Mouse (Mus musculus): Measurements from ENCODE around the gene Kcnab2.
A peak's percentile ranks its signal among the peaks of the same experiment; 100 is the strongest.

The Kcnab2 gene

GRCm38 (mm10) chr4:152477466-152478223, at the start of gene Kcnab2:
Kcnab2 (minus strand) TSS chr4:152477871.
- DNase-seq (ENCODE audit: low spot score in 2 of 2), result peak; percentile 100

- DNase-seq (ENCODE audit: low spot score in 2 of 2), result peak; percentile 54 to 69
These were observed 42.4 kb upstream of the Kcnab2 start for GRCm38 (mm10) chr4:152520083-152520482.

DNA sequence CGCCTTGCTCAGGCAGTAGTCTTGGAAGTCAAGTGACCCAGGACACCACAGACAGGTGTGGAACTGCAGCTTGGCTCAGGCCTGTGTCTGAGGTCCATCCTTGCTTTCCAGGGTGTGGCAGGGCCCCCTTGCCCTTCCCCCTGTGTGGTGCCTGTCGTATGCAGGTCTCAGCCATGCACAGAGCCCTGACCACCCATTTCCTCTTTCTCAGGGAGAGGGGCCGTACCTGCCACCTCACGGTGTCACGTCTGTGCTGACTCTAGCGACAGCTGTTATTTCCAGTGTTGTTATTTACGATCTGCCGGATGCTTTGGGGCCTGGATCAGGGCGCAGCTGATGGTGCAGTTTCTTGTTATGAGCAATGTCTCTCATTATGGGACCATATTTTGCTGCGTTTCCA, 41.4 kb upstream of the Kcnab2 start:
- no peak for DNase-seq (ENCODE audit: low spot score in 2 of 2)

GRCm38 (mm10) chr4:152514884-152515283, 37.2 kb upstream of the Kcnab2 start:
- DNase-seq (ENCODE audit: low spot score in 2 of 2), result no peak

GRCm38 (mm10) chr4:152512221-152512925, 34.7 kb upstream of the Kcnab2 start:
- no peak for DNase-seq (ENCODE audit: low spot score in 2 of 2)

GRCm38 (mm10) chr4:152494360-152494879, 16.7 kb upstream of the Kcnab2 start:
- no peak for DNase-seq (ENCODE audit: low spot score in 2 of 2)

- DNase-seq (ENCODE audit: low spot score in 2 of 2), result peak; percentile 79 to 80
These were observed 13.7 kb upstream of the Kcnab2 start for GRCm38 (mm10) chr4:152491250-152491899.

GRCm38 (mm10) chr4:152490311-152490710, 12.6 kb upstream of the Kcnab2 start:
- no peak for DNase-seq (ENCODE audit: low spot score in 2 of 2)

- no peak for DNase-seq (ENCODE audit: low spot score in 2 of 2)
These were observed 10.4 kb upstream of the Kcnab2 start for GRCm38 (mm10) chr4:152488046-152488445.

GRCm38 (mm10) chr4:152480426-152480825, 2.8 kb upstream of the Kcnab2 start:
- DNase-seq (ENCODE audit: low spot score in 2 of 2), result no peak

DNA sequence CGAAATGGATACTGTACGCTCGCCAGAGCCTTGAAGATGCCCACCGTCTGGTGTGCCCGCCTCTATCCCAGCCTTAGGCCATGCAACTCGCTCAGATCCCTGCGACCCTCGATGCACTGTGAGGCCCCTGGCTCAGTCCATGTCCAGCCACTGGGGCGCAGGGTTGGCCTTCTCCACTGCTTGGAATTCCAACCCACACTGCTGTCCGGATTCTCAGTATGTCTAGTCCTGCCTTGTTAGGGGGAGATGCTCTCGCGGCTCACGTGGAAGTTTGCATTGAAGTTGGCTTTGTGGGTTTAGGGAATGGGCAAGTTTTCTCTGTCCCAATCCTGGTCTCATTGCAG, 525 bp upstream of the Kcnab2 start:
- no peak for DNase-seq (ENCODE audit: low spot score in 2 of 2)

DNA sequence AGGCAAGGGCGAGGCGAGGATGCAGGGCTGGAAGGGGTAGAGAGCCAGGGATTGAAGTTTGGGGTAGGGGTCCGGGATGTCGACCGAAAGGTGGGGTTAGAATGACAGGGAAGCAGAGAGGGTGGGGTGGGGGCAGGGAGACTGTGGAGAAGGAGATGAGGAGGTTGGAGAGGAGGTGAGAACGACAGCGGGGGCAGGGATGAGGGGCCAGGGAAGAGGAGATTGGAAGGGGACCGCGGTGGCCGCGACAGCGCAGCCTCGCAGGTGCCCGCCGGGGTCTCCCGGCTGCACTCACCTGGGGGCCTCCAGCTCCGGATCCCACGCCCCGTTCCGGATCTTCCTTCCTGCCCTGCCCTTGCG, 585 bp downstream of the Kcnab2 start:
- DNase-seq (ENCODE audit: low spot score in 2 of 2), result no peak

DNA sequence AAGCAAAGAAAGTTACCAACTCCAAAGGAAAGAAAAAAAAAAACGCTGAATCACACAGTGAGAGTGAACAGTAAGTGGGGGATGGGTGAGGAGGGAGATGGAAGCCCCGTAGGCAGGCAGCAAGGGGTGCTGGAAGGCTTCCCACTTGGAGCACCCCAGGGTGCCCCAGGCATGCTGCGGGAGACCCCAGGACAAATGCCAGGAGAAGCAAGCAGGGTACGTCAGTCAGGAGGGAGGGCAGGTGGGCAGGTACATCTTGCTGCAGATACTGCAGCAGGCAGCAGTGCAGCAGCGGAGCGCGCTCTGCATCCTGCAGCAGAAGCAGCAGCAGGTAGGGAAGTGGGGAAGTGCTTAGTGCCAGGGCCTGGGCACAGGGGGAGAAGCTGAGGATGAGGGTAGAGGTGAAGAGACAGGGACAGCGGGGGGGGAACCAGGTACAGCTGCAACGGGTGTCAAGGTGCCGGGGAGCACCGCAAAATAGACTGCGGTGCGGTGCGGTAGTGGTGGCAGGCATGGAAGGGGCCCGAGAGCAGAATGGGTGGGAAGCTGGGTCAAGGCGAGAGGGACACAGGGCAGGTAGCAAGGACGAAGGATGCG, 1.1 kb downstream of the Kcnab2 start, which contains the start of gene Nphp4:
Gene Nphp4 (plus strand): TSS at position 280 of the 597 bp plus-strand sequence.
- no peak for DNase-seq (ENCODE audit: low spot score in 2 of 2)

DNA sequence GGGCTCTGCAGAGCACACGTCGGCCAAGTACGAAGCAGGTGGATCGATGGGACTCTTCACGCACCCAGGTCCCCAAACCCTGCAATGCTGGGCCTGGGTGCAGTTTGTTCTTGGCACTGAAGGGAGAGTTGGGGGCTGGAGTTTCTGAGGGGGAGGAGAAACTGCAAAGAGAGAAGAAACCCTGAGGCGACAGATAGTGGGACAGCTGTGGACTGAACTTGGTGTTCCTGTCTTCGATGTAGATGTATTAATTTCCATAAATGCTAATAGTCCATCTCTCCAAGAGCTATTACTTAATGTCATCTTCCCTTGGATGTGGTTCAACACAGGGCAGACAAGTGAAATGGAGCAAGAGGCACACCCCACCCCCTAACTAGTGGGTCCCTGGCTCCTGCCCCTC, 1.7 kb downstream of the Kcnab2 start:
- no peak for DNase-seq (ENCODE audit: low spot score in 2 of 2)

GRCm38 (mm10) chr4:152467951-152468350, 9.7 kb downstream of the Kcnab2 start:
- no peak for DNase-seq (ENCODE audit: low spot score in 2 of 2)

DNA sequence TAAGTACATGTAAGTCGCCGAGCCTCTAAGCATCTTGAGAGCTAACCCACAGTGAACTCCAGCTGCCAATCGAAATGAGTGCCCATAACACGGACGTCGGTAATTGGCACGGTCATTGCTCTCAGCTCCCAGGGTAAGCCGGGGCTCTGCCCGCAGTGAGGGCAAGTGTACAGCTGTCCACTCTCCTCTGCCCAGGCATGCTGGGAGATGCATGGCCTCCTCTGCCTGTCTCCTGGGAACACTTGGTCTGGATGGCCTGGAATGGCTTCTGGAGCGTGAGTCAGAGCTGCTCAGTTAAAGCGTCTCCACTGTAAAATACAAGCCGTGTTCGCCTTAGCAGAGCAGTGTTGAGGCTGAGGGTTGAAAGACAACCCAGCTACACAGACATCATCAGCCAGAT, 11.1 kb downstream of the Kcnab2 start:
- no peak for DNase-seq (ENCODE audit: low spot score in 2 of 2)

DNA sequence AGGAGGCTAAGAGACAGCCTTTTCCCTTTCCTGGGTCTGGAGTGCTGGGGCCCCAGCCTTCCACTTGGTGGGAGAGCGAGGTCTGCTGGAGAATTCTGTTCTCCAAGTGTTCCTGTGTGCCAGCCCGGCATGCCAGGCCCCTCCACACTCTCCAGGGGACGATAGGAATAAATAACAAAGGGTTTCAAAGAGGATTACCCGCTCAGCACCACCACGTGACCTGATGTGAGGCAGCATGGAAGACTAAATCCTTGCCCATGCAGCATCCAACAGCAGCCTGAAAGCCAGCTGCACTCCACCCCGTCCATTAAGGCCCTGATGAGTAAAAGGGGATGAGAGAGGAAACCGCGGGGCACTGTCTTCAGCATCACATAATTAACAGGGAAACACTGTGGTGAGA, 12.6 kb downstream of the Kcnab2 start:
- no peak for DNase-seq (ENCODE audit: low spot score in 2 of 2)

DNA sequence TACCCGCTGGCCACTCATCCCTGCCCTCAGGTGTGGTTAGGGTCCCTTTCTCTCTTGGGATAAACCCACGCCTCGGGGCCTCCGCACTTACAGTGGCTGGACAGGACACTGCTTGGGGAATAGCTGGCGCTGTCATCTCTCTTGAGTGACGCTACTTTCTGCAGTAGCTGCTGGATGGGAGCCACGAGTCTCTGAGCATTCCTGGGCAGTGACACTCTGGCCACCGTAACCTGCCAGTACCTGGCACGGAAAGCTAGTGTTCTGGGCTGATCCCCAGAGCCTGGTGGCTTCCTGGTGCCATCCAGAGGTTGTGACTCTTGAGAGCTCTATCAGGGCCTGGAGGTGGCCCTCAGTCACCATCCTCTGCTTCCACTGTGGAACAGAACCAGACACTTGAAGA, 14.5 kb downstream of the Kcnab2 start:
- no peak for DNase-seq (ENCODE audit: low spot score in 2 of 2)

DNA sequence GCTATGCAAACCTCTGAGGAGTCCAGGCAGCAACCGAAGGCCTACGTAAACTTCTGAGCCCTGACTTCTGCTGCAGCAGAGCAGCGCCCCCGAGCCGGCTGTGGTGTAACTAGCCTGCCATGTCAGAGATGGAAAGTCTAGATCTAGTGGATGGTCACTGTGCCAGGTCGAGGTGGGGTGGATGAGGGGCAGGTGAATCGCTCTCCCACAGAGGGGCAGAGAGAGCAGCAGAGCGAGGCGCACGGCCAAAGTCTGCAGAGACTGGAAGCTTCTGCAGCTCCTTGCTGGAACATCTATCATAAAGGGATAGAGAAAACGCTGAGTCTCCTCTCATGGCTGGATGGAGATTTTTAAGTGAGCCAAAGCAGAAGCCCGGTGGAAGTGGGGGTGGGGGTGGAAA, 15.2 kb downstream of the Kcnab2 start:
- DNase-seq (ENCODE audit: low spot score in 2 of 2), result no peak

GRCm38 (mm10) chr4:152457673-152458072, 20.0 kb downstream of the Kcnab2 start:
- DNase-seq (ENCODE audit: low spot score in 2 of 2), result no peak

DNA sequence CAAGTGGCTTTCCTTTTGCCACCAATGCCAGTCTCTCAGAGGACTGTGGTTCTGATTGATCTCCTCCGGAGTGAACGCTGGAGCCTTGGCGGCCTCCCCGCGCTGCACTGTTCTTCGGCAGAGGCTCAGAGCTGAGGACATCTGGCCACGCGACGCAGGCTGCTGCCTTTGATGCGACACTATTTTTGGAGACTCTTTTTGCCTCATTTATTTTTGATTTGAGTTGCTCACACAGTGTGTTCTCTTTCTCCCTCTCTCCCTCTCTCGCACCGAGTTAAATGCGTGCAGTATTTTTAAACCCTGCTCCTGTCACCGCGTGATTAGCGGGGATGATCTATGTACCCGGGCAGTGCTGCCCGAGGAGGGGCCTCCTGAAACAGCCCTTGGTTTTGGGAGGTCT, 21.1 kb downstream of the Kcnab2 start:
- DNase-seq (ENCODE audit: low spot score in 2 of 2), result no peak

GRCm38 (mm10) chr4:152454153-152454552, 23.5 kb downstream of the Kcnab2 start:
- DNase-seq (ENCODE audit: low spot score in 2 of 2), result no peak

All from frontal cortex, postnatal 25 days (tissue).